Mouse (Mus musculus): ENCODE measurements around the gene Usp46.

- TF ChIP-seq GATA1 (IDR thresholded peaks at IDR 0.05; ENCODE audit: low read length) (no peak), TAL1 (IDR thresholded peaks at IDR 0.05; ENCODE audit: low read length) (no peak)
Measured at GRCm38 (mm10) chr5:73989532-73989931, 78.7 kb downstream of the Usp46 start.

All from erythroblast, embryonic 14.5 days (primary cell).